Mouse (Mus musculus) urinary bladder, adult 2 months (tissue): ENCODE results near the gene Mrps35. TPM values are rescaled to one million over a fixed set of nuclear protein-coding genes. Genes with fewer than 3 reads are reported as not detected.

ENCODE experiments used
- polyA plus RNA-seq: library from polyadenylated mRNA; depleted of rRNA; stranded (reverse); fragments of >200 nt; gene quantifications from 2 replicates; pipeline ENCODE4 v1.2.3, GENCODE M21; 2012; rRNA removed

Mrps35 gene
- polyA plus RNA-seq, 1 experiment: 51.2 TPM

Other genes starting within 250 kb of the Mrps35 start
- gene Arntl2, start 246.7 kb upstream of the Mrps35 start, polyA plus RNA-seq: 28.4 and 28.6 TPM in 2 replicates
- gene Smco2, start 192.7 kb upstream of the Mrps35 start, polyA plus RNA-seq: not detected in 2 replicates
- 64.0 TPM in 2 replicates for gene Ppfibp1, start 154.3 kb upstream of the Mrps35 start, polyA plus RNA-seq
- gene 1700034J05Rik, start 88.3 kb upstream of the Mrps35 start, polyA plus RNA-seq: not detected in 2 replicates
- gene Rep15, start 10.2 kb upstream of the Mrps35 start, polyA plus RNA-seq: 1.2 and 1.3 TPM in 2 replicates
- gene Mansc4, start 44.3 kb downstream of the Mrps35 start, polyA plus RNA-seq: 4.3 and 4.7 TPM in 2 replicates
- gene Klhl42, start 48.6 kb downstream of the Mrps35 start, polyA plus RNA-seq: 18.4 and 21.9 TPM in 2 replicates
- 94.4 and 138 TPM in 2 replicates for gene Pthlh, start 221.4 kb downstream of the Mrps35 start, polyA plus RNA-seq